Mouse (Mus musculus): ENCODE measurements around the gene Hoxc4. TPM values are rescaled to one million over a fixed set of nuclear protein-coding genes. Genes with fewer than 3 reads are reported as not detected.

The Hoxc4 gene
- total RNA-seq, 1 experiment from 2014 or later: 0.57 TPM

- no peak for ATAC-seq (replicated peaks; ENCODE audit: insufficient number of reproducible peaks, low FRiP score, low TSS enrichment, poor library complexity, severe bottlenecking)
Measured at GRCm38 (mm10) chr15:103032646-103033575, 14.2 kb downstream of the Hoxc4 start.

- no peak for ATAC-seq (replicated peaks; ENCODE audit: insufficient number of reproducible peaks, low FRiP score, low TSS enrichment, poor library complexity, severe bottlenecking)
Measured at GRCm38 (mm10) chr15:103034043-103034806, 15.5 kb downstream of the Hoxc4 start.

- ATAC-seq (replicated peaks; ENCODE audit: insufficient number of reproducible peaks, low FRiP score, low TSS enrichment, poor library complexity, severe bottlenecking): no peak
Measured at GRCm38 (mm10) chr15:103034807-103035547, 16.2 kb downstream of the Hoxc4 start.

- ATAC-seq (replicated peaks; ENCODE audit: insufficient number of reproducible peaks, low FRiP score, low TSS enrichment, poor library complexity, severe bottlenecking): no peak
Measured at GRCm38 (mm10) chr15:103035548-103035881, 16.8 kb downstream of the Hoxc4 start.

- no peak for ATAC-seq (replicated peaks; ENCODE audit: insufficient number of reproducible peaks, low FRiP score, low TSS enrichment, poor library complexity, severe bottlenecking)
Measured at GRCm38 (mm10) chr15:103037579-103037978, 18.8 kb downstream of the Hoxc4 start.

GRCm38 (mm10) chr15:103038701-103039480 is 20.2 kb downstream of the Hoxc4 start:
- ATAC-seq (replicated peaks; ENCODE audit: insufficient number of reproducible peaks, low FRiP score, low TSS enrichment, poor library complexity, severe bottlenecking): no peak

- no peak for ATAC-seq (replicated peaks; ENCODE audit: insufficient number of reproducible peaks, low FRiP score, low TSS enrichment, poor library complexity, severe bottlenecking)
Measured at GRCm38 (mm10) chr15:103039609-103040008, 20.9 kb downstream of the Hoxc4 start.

- ATAC-seq (replicated peaks; ENCODE audit: insufficient number of reproducible peaks, low FRiP score, low TSS enrichment, poor library complexity, severe bottlenecking): no peak
Measured at GRCm38 (mm10) chr15:103040601-103041000, 21.9 kb downstream of the Hoxc4 start.

GRCm38 (mm10) chr15:103041613-103042012 is 22.9 kb downstream of the Hoxc4 start:
- ATAC-seq (replicated peaks; ENCODE audit: insufficient number of reproducible peaks, low FRiP score, low TSS enrichment, poor library complexity, severe bottlenecking): no peak

GRCm38 (mm10) chr15:103042209-103042608 is 23.5 kb downstream of the Hoxc4 start:
- no peak for ATAC-seq (replicated peaks; ENCODE audit: insufficient number of reproducible peaks, low FRiP score, low TSS enrichment, poor library complexity, severe bottlenecking)

- ATAC-seq (replicated peaks; ENCODE audit: insufficient number of reproducible peaks, low FRiP score, low TSS enrichment, poor library complexity, severe bottlenecking): no peak
Measured at GRCm38 (mm10) chr15:103051670-103052069, 32.9 kb downstream of the Hoxc4 start.

- no peak for ATAC-seq (replicated peaks; ENCODE audit: insufficient number of reproducible peaks, low FRiP score, low TSS enrichment, poor library complexity, severe bottlenecking)
Measured at GRCm38 (mm10) chr15:103053210-103053609, 34.5 kb downstream of the Hoxc4 start.

GRCm38 (mm10) chr15:103056396-103056795 is 37.7 kb downstream of the Hoxc4 start:
- no peak for ATAC-seq (replicated peaks; ENCODE audit: insufficient number of reproducible peaks, low FRiP score, low TSS enrichment, poor library complexity, severe bottlenecking)

- ATAC-seq (replicated peaks; ENCODE audit: insufficient number of reproducible peaks, low FRiP score, low TSS enrichment, poor library complexity, severe bottlenecking): no peak
Measured at GRCm38 (mm10) chr15:103058715-103059114, 40.0 kb downstream of the Hoxc4 start.

- ATAC-seq (replicated peaks; ENCODE audit: insufficient number of reproducible peaks, low FRiP score, low TSS enrichment, poor library complexity, severe bottlenecking): no peak
Measured at GRCm38 (mm10) chr15:103059393-103059992, 40.8 kb downstream of the Hoxc4 start.

GRCm38 (mm10) chr15:103060021-103060340 is 41.2 kb downstream of the Hoxc4 start:
- ATAC-seq (replicated peaks; ENCODE audit: insufficient number of reproducible peaks, low FRiP score, low TSS enrichment, poor library complexity, severe bottlenecking): no peak

GRCm38 (mm10) chr15:103060341-103061130 is 41.8 kb downstream of the Hoxc4 start:
- no peak for ATAC-seq (replicated peaks; ENCODE audit: insufficient number of reproducible peaks, low FRiP score, low TSS enrichment, poor library complexity, severe bottlenecking)
